Mouse (Mus musculus) B cell, adult 2 months (primary cell): ENCODE results near the gene Scd4.
A peak's percentile ranks its signal among the peaks of the same experiment; 100 is the strongest.

Experiments
- DNase-seq, 2 experiments: peaks; one replicate each; pipeline ENCODE4 v3.0.0; 2022

The Scd4 gene

DNA sequence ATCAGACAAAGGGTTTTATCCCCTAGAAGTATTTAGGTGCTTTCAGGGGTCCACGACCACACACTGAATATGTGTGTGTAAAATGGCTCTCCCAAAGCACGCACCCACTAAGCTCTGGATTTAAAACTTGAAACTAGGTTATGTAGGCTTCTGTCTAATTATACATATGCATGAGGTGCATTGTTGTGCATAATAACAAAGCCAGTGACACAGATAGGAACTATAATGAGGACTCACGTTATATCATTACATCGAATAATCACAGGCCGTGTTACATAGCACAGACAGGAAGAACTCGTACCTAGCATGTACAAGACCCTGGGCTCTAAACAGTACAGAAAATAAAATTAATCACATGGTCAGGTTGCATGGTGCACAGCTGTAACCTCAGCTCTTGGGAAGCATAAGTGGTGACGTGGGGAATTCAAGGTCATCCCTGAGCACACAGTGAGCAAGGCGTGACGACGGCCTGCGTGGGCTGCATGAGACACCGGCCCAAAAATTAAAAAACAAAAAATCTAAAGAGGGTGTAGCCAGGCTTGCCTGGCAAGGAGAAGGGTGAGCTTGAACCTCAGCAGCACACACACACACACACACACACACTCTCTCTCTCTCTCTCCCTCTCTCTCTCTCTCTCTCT is 49.9 kb downstream of the Scd4 start:
- peak; percentile 83 to 86 for DNase-seq

DNA sequence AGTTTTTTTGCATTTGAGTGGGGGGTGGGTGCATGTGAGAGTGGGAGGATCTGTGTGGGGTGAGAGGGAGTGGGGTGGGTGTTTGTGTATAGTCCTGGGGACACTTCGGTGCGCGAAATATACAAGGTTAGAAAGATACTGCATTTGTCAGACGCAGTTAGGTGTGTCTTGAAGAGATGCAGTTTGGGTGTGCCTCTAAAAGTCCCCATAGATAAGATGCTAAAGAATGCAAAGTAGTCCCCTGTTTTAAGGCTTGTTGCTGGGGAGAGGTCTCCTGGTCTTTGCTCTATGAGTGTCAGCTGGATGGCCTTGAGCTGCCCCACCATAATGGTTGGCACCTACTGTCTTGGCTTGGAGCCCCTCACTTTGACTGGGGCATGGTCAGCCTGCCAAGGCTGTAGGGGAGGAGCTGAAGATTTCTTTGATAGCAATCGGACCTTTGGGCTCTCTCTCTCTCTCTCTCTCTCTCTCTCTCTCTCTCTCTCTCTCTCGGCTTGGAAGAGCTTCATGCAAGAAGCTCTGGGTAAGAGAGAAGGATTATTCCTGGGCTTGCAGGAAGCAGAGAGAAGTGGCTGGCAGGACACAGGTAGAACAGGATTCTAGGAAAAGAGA is 53.1 kb downstream of the Scd4 start:
- DNase-seq: peak; percentile 19 to 35

DNA sequence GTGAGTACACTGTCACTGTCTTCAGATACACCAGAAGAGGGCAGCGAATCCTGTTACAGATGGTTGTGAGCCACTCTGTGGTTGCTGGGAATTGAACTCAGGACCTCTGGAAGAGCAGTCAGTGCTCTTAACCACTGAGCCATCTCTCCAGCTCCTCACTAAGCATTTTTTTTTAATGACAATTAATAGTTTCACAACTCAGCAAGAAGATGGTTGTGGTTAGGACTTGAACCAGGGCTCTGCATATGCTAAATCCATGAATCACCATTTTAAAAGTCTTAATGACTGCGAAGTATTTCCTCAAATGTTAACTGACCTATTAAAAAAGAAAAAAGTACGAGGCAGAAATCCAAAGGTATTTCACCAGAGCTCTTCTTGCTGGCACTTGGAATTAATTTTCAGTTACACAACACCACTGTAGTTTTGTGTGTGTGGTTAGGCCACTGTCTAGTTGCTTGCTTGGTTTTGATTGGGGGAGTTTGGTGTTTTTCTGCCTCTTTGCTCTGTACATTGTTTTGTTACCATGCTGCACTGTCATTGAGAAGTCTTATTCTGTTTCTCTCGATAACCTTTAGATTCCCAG is 54.3 kb downstream of the Scd4 start:
- DNase-seq: peak; percentile 3 to 15

DNA sequence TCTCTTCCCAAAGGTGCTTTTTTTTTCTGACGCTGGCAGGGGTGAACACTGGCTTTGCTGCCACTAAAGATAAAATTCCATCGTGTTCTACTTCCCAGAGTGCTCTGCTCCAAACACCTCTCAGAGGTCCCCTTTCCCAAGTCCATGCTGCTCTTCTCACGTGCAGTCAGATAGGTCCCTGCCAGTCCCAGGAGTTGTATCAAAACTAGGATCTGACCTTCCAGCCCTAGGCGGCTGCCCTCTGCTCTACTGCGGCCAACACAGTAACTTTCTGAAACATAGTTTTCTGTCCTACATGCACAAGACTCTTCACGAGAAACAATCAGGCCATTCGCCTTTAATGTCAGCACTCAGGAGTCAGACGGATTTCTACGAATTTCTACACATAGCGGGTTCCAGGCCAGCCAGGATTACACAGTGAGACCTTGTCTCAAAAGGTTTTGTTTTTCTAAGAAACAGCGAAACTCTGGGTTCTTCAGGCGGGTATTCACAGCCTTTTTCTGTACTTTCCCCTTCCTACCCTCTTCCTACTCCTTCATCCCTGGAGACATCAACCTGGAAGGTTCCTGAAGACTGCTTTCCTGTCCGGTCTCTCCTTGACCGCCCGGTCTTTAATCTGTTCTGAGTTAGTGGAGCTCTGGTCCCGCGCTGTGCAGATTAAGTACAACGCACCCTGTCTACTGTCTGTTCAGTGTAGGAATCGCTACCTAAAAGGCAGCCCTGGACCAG is 55.0 kb downstream of the Scd4 start:
- peak; percentile 44 to 54 for DNase-seq

DNA sequence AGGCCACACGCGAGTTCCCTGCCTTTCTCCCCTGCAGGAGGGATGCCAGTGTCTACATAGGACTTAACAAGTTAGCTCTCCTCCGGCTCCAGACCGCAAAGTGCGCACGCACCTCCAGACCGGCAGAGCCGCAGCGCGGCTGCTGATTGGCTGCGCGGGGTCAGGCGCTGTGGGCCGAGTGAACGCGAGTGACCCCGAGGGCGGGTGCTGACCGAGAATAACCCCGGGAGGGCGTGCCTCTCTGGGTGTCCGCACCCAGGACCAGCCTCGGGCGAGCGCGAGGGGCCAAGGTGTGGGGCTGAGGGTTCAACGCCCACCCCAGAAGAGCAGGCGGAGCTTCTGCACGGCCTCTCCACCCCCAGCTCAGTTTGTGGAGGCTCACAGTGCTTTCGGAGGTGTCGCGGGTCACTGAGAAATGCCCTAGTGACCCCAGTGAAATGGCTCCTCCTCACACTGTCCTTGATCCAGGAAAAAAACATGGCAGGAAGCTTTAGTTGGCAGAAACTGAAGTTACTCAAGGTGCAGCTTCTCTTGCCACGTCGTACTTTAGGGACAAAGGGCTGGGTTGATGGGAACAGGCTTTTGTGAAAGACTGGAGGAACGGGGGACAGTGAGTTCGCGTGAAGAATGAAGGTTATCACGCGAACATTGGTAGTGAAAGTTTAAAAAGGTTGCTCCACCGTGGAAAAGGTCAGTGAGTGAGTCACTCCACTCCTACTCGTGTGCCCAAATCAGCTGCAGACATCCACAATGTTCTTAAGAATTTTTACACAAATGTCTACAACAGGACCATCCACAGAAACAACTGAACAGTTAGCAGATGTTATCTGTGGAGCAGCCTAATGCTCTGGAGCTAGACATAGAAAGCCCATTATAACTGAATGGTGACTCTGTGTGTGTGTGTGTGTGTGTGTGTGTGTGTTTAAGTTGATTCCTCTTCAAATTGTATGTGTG is 55.9 kb downstream of the Scd4 start:
- peak; percentile 98 for DNase-seq

DNA sequence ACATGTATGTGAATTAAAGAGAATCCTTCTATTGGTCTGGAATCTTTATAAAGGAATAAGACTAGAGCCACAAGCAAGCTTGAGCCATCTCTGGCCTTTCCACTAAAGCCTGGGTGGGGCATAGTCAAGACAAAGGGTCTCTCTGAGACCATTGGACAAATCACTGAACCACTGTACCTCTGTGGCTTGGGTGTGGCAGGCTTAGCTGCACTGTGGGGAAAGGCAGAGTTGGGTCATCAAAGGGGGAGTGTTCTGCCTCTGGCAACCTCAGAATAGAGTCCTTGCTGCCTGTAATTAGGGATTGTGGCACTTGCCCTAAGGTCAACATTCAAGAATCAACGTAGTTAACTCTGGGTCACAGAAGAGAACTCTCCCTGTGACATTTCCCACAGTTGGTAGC is 56.6 kb downstream of the Scd4 start:
- DNase-seq: peak; percentile 43 to 51

DNA sequence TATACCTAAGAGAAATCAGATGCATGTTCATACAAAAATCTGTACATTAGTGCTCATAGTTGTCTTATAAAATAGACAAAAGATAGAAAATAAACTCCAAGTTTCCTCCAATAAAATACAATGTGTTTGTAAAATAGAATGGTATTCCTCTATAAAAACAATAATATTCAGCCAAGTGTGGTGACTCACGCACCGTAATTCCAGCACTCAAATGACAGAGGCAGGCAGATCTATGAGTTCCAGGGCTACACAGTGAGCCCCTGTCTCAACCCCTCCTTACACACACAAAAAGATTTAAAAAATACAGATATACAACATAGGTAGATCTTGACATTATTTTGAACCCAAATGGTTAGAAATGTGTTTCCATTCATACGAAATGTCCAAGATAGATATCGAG is 59.0 kb downstream of the Scd4 start:
- no peak for DNase-seq

DNA sequence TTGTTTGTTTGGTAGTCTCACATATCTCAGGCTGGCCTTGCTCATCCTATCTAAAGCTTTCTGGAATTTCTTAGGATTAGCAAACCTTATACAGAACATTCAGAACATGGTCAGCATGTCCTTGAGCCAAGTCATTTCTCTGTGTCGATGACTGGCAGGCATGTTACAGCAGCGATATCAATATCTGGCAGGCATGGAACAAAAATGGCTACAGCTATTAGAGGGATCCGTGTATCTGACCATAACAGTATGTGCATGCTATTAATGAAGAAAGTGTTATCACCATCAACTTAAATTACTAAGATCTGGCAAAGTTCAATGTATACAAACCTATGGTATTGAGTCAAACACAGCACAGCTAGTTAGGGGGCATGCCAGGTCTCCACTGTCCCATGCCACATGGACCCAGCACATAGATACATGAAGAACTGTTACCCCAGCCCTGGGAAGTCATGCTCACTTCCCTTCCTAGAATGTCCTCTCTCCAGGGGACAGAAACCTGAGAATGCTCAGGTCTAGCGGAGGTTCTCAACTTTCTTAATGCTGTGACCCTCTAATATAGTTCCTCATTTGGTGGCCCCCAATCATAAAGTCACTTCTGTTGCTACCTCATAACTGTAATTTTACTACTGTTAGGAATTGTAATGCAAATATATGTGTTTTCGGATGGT is 59.6 kb downstream of the Scd4 start:
- peak in 1 of 2 experiments; percentile 27 for DNase-seq

DNA sequence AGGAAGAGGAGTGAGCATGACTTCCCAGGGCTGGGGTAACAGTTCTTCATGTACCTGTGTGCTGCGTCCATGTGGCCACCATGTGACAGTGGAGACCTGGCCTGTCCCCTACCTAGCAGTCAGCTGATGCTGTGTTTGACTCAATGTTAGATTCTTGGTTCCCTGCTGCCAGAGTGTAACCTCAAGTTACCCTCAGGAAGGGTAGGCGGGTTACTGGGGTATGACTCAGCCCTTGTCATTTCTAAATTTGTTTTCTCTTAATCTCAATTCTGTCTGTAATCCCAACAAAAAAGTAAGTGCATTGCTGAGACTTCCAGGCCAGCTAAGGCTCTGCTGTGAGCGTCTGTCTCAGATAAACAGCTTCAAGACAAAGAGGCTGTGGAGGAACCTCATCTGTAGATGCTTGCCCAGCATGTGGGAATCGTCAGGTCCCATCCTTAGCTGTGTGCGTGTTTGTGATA is 61.1 kb downstream of the Scd4 start:
- DNase-seq: peak; percentile 45 to 49

DNA sequence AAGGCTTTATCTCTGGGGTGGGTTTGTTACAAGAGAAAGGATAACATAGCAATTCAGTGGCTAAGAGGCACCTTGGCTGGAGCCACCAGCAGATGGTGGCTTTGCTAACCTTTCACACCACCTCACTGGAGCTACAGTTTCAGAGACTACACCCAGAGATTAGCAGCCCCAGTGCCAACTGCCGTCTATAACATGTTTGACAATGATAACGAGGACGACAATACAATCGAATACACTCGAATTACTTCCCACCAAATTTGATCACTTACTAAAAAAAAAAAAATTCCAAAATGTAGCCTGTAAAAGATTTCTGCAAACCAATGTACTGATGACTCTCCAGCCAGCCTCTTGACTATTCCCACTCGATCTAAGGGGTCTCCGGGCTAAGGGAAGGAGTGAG is 62.1 kb downstream of the Scd4 start:
- no peak for DNase-seq
